ENCODE assay signal across 7 mouse cellular contexts in the genomic region with DNA sequence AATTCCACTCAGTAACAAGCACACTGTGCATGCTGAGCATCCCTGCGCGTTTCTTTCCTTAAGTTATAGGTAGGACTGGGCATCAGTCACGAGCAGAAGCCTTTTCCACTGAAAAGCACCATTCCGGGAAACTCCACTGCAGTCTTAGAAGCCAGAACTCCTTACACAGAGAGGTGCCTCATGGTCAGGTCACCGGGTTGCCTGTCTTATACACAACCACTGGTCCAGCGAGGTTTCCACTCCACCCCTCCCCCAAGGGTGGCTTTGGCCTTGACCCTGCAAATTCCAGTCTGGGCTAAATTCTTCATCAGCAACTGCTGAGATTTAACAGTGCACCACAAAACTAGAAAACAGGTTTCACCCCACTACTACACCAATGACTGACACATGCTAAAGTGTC. TPM values are rescaled to one million over a fixed set of nuclear protein-coding genes. Genes with fewer than 3 reads are reported as not detected.
DNase-seq lines count a peak whose midpoint lies in the region; ATAC-seq lines count a peak whose summit lies in the region.

No protein-coding gene starts in this region.

- peaks cover 17% of the 10 kb centered on the region for H3K36me3 ChIP-seq in embryonic facial prominence, embryonic 10.5 days (replicated peaks)
- H3K36me3 ChIP-seq in hindbrain, embryonic 14.5 days (replicated peaks; ENCODE audit: control insufficient read depth, insufficient read depth): no peaks in the 10 kb centered on the region
- H3K36me3 ChIP-seq in liver, embryonic 11.5 days (ENCODE audit: control insufficient read depth, insufficient read depth, low read length): no peaks in the 10 kb centered on the region
- peaks cover 4% of the 10 kb centered on the region; the same call in 1 of the 2 replicates for H3K36me3 ChIP-seq in stomach, embryonic 15.5 days

- peak overlapping the region; percentile 92 for H3K4me3 ChIP-seq in embryonic facial prominence, embryonic 10.5 days
- peak overlapping the region; percentile 90 for H3K4me3 ChIP-seq in hindbrain, embryonic 14.5 days (replicated peaks; ENCODE audit: low read length)
- H3K4me3 ChIP-seq in liver, embryonic 11.5 days (ENCODE audit: low read depth, low read length): peak overlapping the region; percentile 79
- peak overlapping the region; percentile 89 for H3K4me3 ChIP-seq in stomach, embryonic 15.5 days (replicated peaks)

- H3K27ac ChIP-seq in embryonic facial prominence, embryonic 10.5 days (replicated peaks): no peak overlapping the region
- H3K27ac ChIP-seq in hindbrain, embryonic 14.5 days: no peak overlapping the region
- no peak overlapping the region for H3K27ac ChIP-seq in liver, embryonic 11.5 days (ENCODE audit: low read depth, low read length)
- H3K27ac ChIP-seq in stomach, embryonic 15.5 days: no peak overlapping the region

- H3K4me2 ChIP-seq in hindbrain, embryonic 14.5 days (replicated peaks): peak overlapping the region; percentile 98
- peak overlapping the region; percentile 98 for H3K4me2 ChIP-seq in liver, embryonic 11.5 days
- H3K4me2 ChIP-seq in stomach, embryonic 15.5 days: peak overlapping the region; percentile 97

- peak; percentile 10 to 44 for DNase-seq in adrenal gland, postnatal 36 days
- peak; percentile 60 for DNase-seq in embryonic facial prominence, embryonic 10.5 days (ENCODE audit: low spot score)
- DNase-seq in hindbrain, embryonic 14.5 days (ENCODE audit: low spot score): no peak
- DNase-seq in liver, embryonic 11.5 days (ENCODE audit: low spot score): no peak
- DNase-seq in thymus, postnatal 14 days: no peak
- DNase-seq in frontal cortex, postnatal 36 days (ENCODE audit: low spot score in 2 of 2): no peak

- H3K9ac ChIP-seq in hindbrain, embryonic 14.5 days: 0 out of 2 replicates have a peak overlapping the region, but pooled peaks have one; percentile 84
- H3K9ac ChIP-seq in liver, embryonic 11.5 days (ENCODE audit: low read depth, low read length): 0 out of 2 replicates have a peak overlapping the region, but pooled peaks have one; percentile 5
- no peak overlapping the region for H3K9ac ChIP-seq in stomach, embryonic 15.5 days

- no peak for ATAC-seq in hindbrain, embryonic 14.5 days (ENCODE audit: low FRiP score)
- no peak for ATAC-seq in liver, embryonic 11.5 days (replicated peaks; ENCODE audit: low FRiP score)
- no peak for ATAC-seq in stomach, embryonic 15.5 days (ENCODE audit: insufficient read depth, low FRiP score, low read depth)

- 28% methylated on average over 6 of the region's 6 CpGs for WGBS in embryonic facial prominence, embryonic 10.5 days
- WGBS in hindbrain, embryonic 14.5 days: 28% methylated on average over 6 of the region's 6 CpGs
- 50% methylated on average over 6 of the region's 6 CpGs for WGBS in liver, embryonic 11.5 days
- 28% methylated on average over 6 of the region's 6 CpGs for WGBS in stomach, embryonic 15.5 days

- no peaks in the 10 kb centered on the region for H3K9me3 ChIP-seq in embryonic facial prominence, embryonic 10.5 days
- 0 out of 2 replicates have a peak, but pooled peaks cover 5% of the 10 kb centered on the region for H3K9me3 ChIP-seq in hindbrain, embryonic 14.5 days (ENCODE audit: control insufficient read depth, low read length)
- H3K9me3 ChIP-seq in liver, embryonic 11.5 days (ENCODE audit: control insufficient read depth, low read length): no peaks in the 10 kb centered on the region
- no peaks in the 10 kb centered on the region for H3K9me3 ChIP-seq in stomach, embryonic 15.5 days

- peaks cover 20% of the 10 kb centered on the region for H3K27me3 ChIP-seq in embryonic facial prominence, embryonic 10.5 days (replicated peaks; ENCODE audit: low read depth, poor library complexity, severe bottlenecking)
- no peaks in the 10 kb centered on the region for H3K27me3 ChIP-seq in hindbrain, embryonic 14.5 days (ENCODE audit: control insufficient read depth, insufficient read depth, low read length)
- peaks cover 11% of the 10 kb centered on the region; the same call in 1 of the 2 replicates for H3K27me3 ChIP-seq in liver, embryonic 11.5 days (replicated peaks; ENCODE audit: control insufficient read depth, insufficient read depth, low read length)
- H3K27me3 ChIP-seq in stomach, embryonic 15.5 days (replicated peaks): no peaks in the 10 kb centered on the region

- H3K4me1 ChIP-seq in embryonic facial prominence, embryonic 10.5 days: peaks cover 17% of the 10 kb centered on the region
- H3K4me1 ChIP-seq in hindbrain, embryonic 14.5 days (replicated peaks; ENCODE audit: control insufficient read depth, insufficient read depth, low read length): peaks cover 13% of the 10 kb centered on the region; the same call in 1 of the 2 replicates
- peaks cover 5% of the 10 kb centered on the region for H3K4me1 ChIP-seq in liver, embryonic 11.5 days (replicated peaks; ENCODE audit: control insufficient read depth, insufficient read depth, low read length)
- H3K4me1 ChIP-seq in stomach, embryonic 15.5 days: peaks cover 12% of the 10 kb centered on the region; the same call in 1 of the 2 replicates

RNA-seq across cellular contexts. Expression of gene Nos1ap, which starts 1.3 kb away (rescaled TPM):
- 10 to 100 TPM; 19.2 to 25.1 TPM for total RNA-seq in adrenal gland, postnatal 36 days (2021)
- polyA plus RNA-seq in embryonic facial prominence, embryonic 10.5 days (2016; fragmentation: Nextera tagmentation; extraction: Ambion mirVana): 6.5 and 8.9 TPM in 2 replicates
- polyA plus RNA-seq in hindbrain, embryonic 14.5 days (2014; fragmentation: Nextera tagmentation; extraction: Ambion mirVana): 14.9 and 18.0 TPM in 2 replicates
- polyA plus RNA-seq in liver, embryonic 11.5 days (2014; fragmentation: Nextera tagmentation; extraction: Ambion mirVana): 8.6 and 8.8 TPM in 2 replicates
- polyA plus RNA-seq in stomach, embryonic 15.5 days (2015; fragmentation: Nextera tagmentation; extraction: Ambion mirVana): 14.7 and 15.5 TPM in 2 replicates

RNA-seq across cellular contexts. Expression of gene Olfml2b, which starts 56.0 kb away (rescaled TPM):
- total RNA-seq in adrenal gland, postnatal 36 days (2021): 1 to 10 TPM; 6.0 to 8.9 TPM
- 5.5 and 6.0 TPM in 2 replicates for polyA plus RNA-seq in embryonic facial prominence, embryonic 10.5 days (2016; fragmentation: Nextera tagmentation; extraction: Ambion mirVana)
- 5.2 and 5.7 TPM in 2 replicates for polyA plus RNA-seq in hindbrain, embryonic 14.5 days (2014; fragmentation: Nextera tagmentation; extraction: Ambion mirVana)
- polyA plus RNA-seq in liver, embryonic 11.5 days (2014; fragmentation: Nextera tagmentation; extraction: Ambion mirVana): 5.5 and 5.7 TPM in 2 replicates
- 30.7 and 38.5 TPM in 2 replicates for polyA plus RNA-seq in stomach, embryonic 15.5 days (2015; fragmentation: Nextera tagmentation; extraction: Ambion mirVana)

Comparison
In these comparisons a context has a peak if more than half of its experiments do, and no peak if none do; other contexts are left out.
1. DNase-seq: peak in adrenal gland, postnatal 36 days (2 of 2) and embryonic facial prominence, embryonic 10.5 days (single experiment); none in hindbrain, embryonic 14.5 days (single experiment), liver, embryonic 11.5 days (single experiment), thymus, postnatal 14 days (single experiment) and frontal cortex, postnatal 36 days (0 of 2).
2. Peak in every context shown above with its lines, with median percentiles within 50 percentile points of each other: H3K4me3 ChIP-seq and H3K4me2 ChIP-seq.